Mouse (Mus musculus) liver, embryonic 14.5 days (tissue): Measurements from ENCODE around the gene Adgrl3. TPM values are rescaled to one million over a fixed set of nuclear protein-coding genes. Genes with fewer than 3 reads are reported as not detected.

Experiments
- ATAC-seq: fragments of 200-750 bp; cut with Nextera tagmentation; 2 replicates; pipeline ENCODE4 v1.8.0; 2017; ENCODE audit warnings: moderate number of reproducible peaks, mild to moderate bottlenecking, moderate library complexity; ENCODE audit not compliant: insufficient read depth
- DNase-seq, 3 experiments: peaks; one replicate each; pipeline ENCODE4 v3.0.0-alpha.2; 2012 to 2013; ENCODE audit warnings: low read depth in 3 of 3, low spot score in 3 of 3
- H3K27ac ChIP-seq: fragments of 300-500 bp; sonication (generic); 2 replicates; pipeline ENCODE4 v1.5.1; 2014; ENCODE audit warnings: moderate library complexity, mild to moderate bottlenecking, control low read depth, inconsistent platforms
- H3K27me3 ChIP-seq: fragments of 300-500 bp; sonication (generic); 2 replicates; pipeline ENCODE4 v1.6.1; 2014; ENCODE audit warnings: mild to moderate bottlenecking, low read length, moderate library complexity; ENCODE audit not compliant: control insufficient read depth, insufficient read depth
- H3K36me3 ChIP-seq: fragments of 300-500 bp; sonication (generic); replicated peaks from 2 replicates; pipeline ENCODE4 v1.6.1; 2014; ENCODE audit warnings: low read depth; ENCODE audit not compliant: control insufficient read depth, insufficient read depth
- H3K4me1 ChIP-seq, 2 experiments: fragments of 200-500 bp in 1 of 2; fragments of 300-500 bp in 1 of 2; sonication (generic) in 1 of 2; replicated peaks; 2 replicates each; pipeline ENCODE4 v1.6.1; 2012 to 2014; ENCODE audit warnings: antibody characterized with exemption in 1 of 2, inconsistent platforms in 1 of 2, low read length in 1 of 2; ENCODE audit not compliant: control insufficient read depth in 2 of 2, insufficient read depth in 2 of 2
- H3K4me2 ChIP-seq: fragments of 300-500 bp; sonication (generic); 2 replicates; pipeline ENCODE4 v1.6.1; 2014; ENCODE audit warnings: low read depth, mild to moderate bottlenecking, control low read depth, moderate library complexity
- H3K4me3 ChIP-seq, 2 experiments: fragments of 200-500 bp in 1 of 2; fragments of 300-500 bp in 1 of 2; sonication (generic) in 1 of 2; 2 replicates each; pipeline ENCODE4 v1.5.1; 2012 to 2014; ENCODE audit warnings: low read depth in 2 of 2, low read length in 2 of 2, mild to moderate bottlenecking in 2 of 2, control low read depth in 1 of 2, inconsistent platforms in 1 of 2, moderate library complexity in 1 of 2; ENCODE audit not compliant: insufficient read depth in 1 of 2
- H3K9ac ChIP-seq: fragments of 300-500 bp; sonication (generic); replicated peaks from 2 replicates; pipeline ENCODE4 v1.6.1; 2014; ENCODE audit warnings: mild to moderate bottlenecking, control low read depth, moderate library complexity
- H3K9me3 ChIP-seq: fragments of 300-500 bp; sonication (generic); 2 replicates; pipeline ENCODE4 v1.6.1; 2016; ENCODE audit warnings: low read length, mixed read lengths; ENCODE audit not compliant: control insufficient read depth
- CTCF ChIP-seq: IDR thresholded peaks from 2 replicates; pipeline ENCODE4 v1.5.1; 2016; ENCODE audit warnings: antibody characterized with exemption, low read depth, control low read depth
- EP300 ChIP-seq: IDR thresholded peaks from 2 replicates; pipeline ENCODE4 v1.6.1; 2016; ENCODE audit warnings: antibody characterized with exemption, low read depth
- WGBS: fragments of 180-500 bp; shearing (Covaris S2); extraction: QIAGEN DNeasy Blood & Tissue Kit; methylation state at CpG from one replicate; pipeline ENCODE4 v1.1.7; 2014; ENCODE audit not compliant: insufficient replicate concordance; 5-methylcytosine and 5-hydroxymethylcytosine counted together
- polyA plus RNA-seq, 2 experiments: library from polyadenylated mRNA; depleted of rRNA in 1 of 2; stranded (reverse) in 1 of 2; unstranded in 1 of 2; fragments of >200 nt; fragmentation: Nextera tagmentation in 1 of 2; extraction: Ambion mirVana in 1 of 2; gene quantifications; 2 replicates each; pipeline versions ENCODE4 v1.2.1 to v1.2.3; 2012 to 2014

Adgrl3 gene
- polyA plus RNA-seq, 2 experiments = 0.61 to 0.63 TPM

GRCm38 (mm10) chr5:81621106-81621505 lies 601.2 kb downstream of the Adgrl3 start:
- DNase-seq = no peak
- TF ChIP-seq EP300 = no peak
- no peak for TF ChIP-seq CTCF
- WGBS = 39% methylated on average over 5 of the region's 5 CpGs

GRCm38 (mm10) chr5:81621715-81622114 lies 601.8 kb downstream of the Adgrl3 start:
- H3K9me3 ChIP-seq = no peaks in the 10 kb centered on the region
- H3K27me3 ChIP-seq = no peaks in the 10 kb centered on the region
- no peaks in the 10 kb centered on the region for H3K4me1 ChIP-seq
- TF ChIP-seq EP300 (no peak), CTCF (no peak)
- no peak overlapping the region for H3K4me3 ChIP-seq
- H3K9ac ChIP-seq = no peak overlapping the region
- ATAC-seq (no peak), DNase-seq (no peak)
- 58% methylated on average over 3 of the region's 3 CpGs for WGBS
- H3K27ac ChIP-seq = no peak overlapping the region
- no peaks in the 10 kb centered on the region for H3K36me3 ChIP-seq
- no peak overlapping the region for H3K4me2 ChIP-seq

More at GRCm38 (mm10) chr5:81621106-81621505, 601.2 kb downstream of the Adgrl3 start:
- Histone ChIP-seq H3K4me1 (no peaks in the 10 kb centered on the region), H3K9ac (no peak overlapping the region), H3K9me3 (no peaks in the 10 kb centered on the region), H3K36me3 (no peaks in the 10 kb centered on the region), H3K4me3 (no peak overlapping the region), H3K4me2 (no peak overlapping the region), H3K27ac (no peak overlapping the region), H3K27me3 (no peaks in the 10 kb centered on the region)
- ATAC-seq = no peak

DNA sequence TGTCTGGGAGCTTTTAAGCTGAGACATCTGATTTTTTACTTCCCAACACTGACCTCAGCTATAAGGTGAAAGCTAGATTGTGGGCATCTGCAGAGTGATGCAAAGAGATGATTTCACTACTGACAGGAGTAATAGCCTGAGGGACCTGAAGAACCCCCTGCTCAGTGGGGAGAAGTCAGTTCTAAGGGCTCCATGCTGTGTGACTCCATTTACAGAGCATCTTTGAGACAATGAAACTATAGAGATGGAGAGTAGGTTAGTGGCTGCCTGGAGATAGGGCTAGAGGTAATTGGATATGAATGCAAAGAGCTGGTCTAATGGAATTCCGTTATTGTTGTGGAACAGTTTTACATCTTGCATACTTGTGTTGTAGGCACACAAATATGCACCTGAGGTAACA lies 603.9 kb downstream of the Adgrl3 start:
- Histone ChIP-seq H3K27ac (no peak overlapping the region), H3K9ac (no peak overlapping the region), H3K36me3 (no peaks in the 10 kb centered on the region), H3K9me3 (no peaks in the 10 kb centered on the region), H3K4me3 (no peak overlapping the region), H3K27me3 (no peaks in the 10 kb centered on the region), H3K4me2 (no peak overlapping the region), H3K4me1 (no peaks in the 10 kb centered on the region)
- ATAC-seq (no peak), DNase-seq (no peak)
- 35% methylated on average over 1 of the region's 1 CpGs for WGBS
- TF ChIP-seq CTCF = no peak
- TF ChIP-seq EP300 = no peak

DNA sequence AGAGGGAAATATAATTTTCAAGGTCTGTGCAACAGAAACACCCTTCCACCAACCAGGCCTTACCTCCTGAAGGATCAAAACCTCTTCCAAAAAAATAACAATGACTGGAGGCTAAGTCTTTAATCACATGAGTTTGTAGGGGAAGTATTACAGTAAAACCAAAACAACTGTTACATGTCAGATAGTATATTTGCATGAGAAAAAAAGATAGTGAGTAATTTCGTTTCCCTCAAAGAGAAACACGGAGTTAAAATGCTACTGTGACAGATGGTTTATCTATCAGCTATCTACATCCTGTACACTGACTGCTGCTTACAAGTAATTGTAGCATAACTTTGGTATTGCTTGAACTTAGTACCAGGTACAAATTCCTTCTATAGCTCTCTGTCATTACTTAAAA lies 616.2 kb downstream of the Adgrl3 start:
- 30% methylated on average over 2 of the region's 2 CpGs for WGBS
- ATAC-seq = no peak

DNA sequence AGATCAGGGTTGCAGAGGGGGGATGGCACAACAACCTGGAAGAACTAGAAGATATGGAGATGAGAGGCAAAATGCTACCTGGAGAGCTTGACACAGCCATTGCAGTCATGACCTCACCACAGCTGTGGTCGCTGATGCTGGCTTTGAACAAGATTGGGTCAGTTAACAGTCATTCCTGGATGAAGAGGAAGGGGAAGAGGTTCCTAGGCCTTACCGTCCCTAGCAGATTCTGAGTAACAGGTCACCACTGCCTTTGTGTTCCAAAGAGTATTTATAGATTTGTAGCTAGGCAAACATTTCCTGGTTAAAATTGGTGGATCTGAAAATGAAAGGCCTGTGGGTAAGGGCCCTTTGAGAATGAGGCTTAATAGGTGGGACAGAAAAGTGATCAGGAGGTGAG lies 618.5 kb downstream of the Adgrl3 start:
- no peak for ATAC-seq
- no peak overlapping the region for H3K4me3 ChIP-seq
- H3K36me3 ChIP-seq = no peaks in the 10 kb centered on the region
- H3K4me1 ChIP-seq = no peaks in the 10 kb centered on the region
- no peak overlapping the region for H3K4me2 ChIP-seq
- H3K9me3 ChIP-seq = no peaks in the 10 kb centered on the region
- no peaks in the 10 kb centered on the region for H3K27me3 ChIP-seq
- H3K27ac ChIP-seq = no peak overlapping the region
- WGBS = 67% methylated on average over 2 of the region's 2 CpGs
- no peak overlapping the region for H3K9ac ChIP-seq
- no peak for DNase-seq
- TF ChIP-seq CTCF (no peak), EP300 (no peak)

More for the DNA sequence above, 616.2 kb downstream of the Adgrl3 start:
- Histone ChIP-seq H3K27ac (no peak overlapping the region), H3K36me3 (no peaks in the 10 kb centered on the region), H3K9ac (no peak overlapping the region), H3K4me2 (no peak overlapping the region), H3K9me3 (no peaks in the 10 kb centered on the region), H3K4me1 (no peaks in the 10 kb centered on the region), H3K4me3 (no peak overlapping the region), H3K27me3 (no peaks in the 10 kb centered on the region)
- DNase-seq = no peak
- TF ChIP-seq CTCF = no peak
- TF ChIP-seq EP300 = no peak
